ENCODE assay signal across 8 mouse cellular contexts in the genomic region with DNA sequence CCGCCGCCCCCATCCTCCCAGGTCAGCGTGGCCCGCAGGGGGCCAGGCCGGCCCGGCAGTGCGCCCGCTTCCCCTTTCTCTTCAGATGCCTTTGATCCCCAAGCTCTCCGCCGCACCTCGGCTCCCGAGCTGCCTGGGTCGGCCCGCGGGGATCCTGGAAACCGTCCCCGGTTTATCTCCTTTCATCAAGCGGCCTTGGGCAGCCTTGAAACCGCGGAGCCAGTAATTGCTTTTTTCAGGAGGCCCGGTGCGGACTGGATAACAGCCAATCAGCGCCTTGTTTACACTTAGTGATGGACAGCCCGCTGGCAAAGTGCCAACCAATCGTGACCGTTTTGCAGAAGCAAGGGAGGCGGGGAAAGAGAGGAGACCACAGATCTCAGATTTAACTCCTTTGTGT. TPM values are rescaled to one million over a fixed set of nuclear protein-coding genes. Genes with fewer than 3 reads are reported as not detected.
DNase-seq lines count a peak whose midpoint lies in the region; ATAC-seq and TF ChIP-seq lines count a peak whose summit lies in the region.

No protein-coding gene starts in this region.

- peak; percentile 57 to 59 for ATAC-seq in hematopoietic stem cell, adult 5-6 weeks (replicated peaks in 1 of 2; ENCODE audit: insufficient read depth in 1 of 2, low FRiP score in 2 of 2, low TSS enrichment in 1 of 2, low read depth in 1 of 2, poor library complexity in 2 of 2, severe bottlenecking in 2 of 2)
- ATAC-seq in lung, postnatal 0 days, result peak; percentile 63

- WGBS in lung, postnatal 0 days, result under 1% methylated on average over 23 of the region's 27 CpGs

- H3K9me3 ChIP-seq in lung, postnatal 0 days (ENCODE audit: low read length), result no peaks in the 10 kb centered on the region

- no peak for TF ChIP-seq CTCF in lung, postnatal 0 days (IDR thresholded peaks at IDR 0.05)

- peak overlapping the region; percentile 87 for H3K9ac ChIP-seq in lung, postnatal 0 days (replicated peaks; ENCODE audit: low read depth)

- DNase-seq in MEL-GATA-1-ER (ENCODE audit: extremely low read depth, low read depth), result peak; percentile 98
- DNase-seq in cerebellum, adult 8-10 months, result peak; percentile 100
- peak; percentile 100 for DNase-seq in forelimb bud, embryonic 11.5 days (ENCODE audit: low read depth, low spot score)
- peak; percentile 99 for DNase-seq in layer of hippocampus, adult 9-11 months
- DNase-seq in lung, postnatal 0 days (ENCODE audit: low spot score), result peak; percentile 99
- peak; percentile 100 for DNase-seq in ovary, postnatal 14 days (ENCODE audit: low spot score)
- peak; percentile 89 for DNase-seq in thymus, postnatal 14 days

- H3K4me2 ChIP-seq in lung, postnatal 0 days (replicated peaks; ENCODE audit: low read depth, low read length), result peak overlapping the region; percentile 98

- H3K4me1 ChIP-seq in lung, postnatal 0 days (ENCODE audit: insufficient read depth, low read depth, low read length), result peaks cover 24% of the 10 kb centered on the region

- no peaks in the 10 kb centered on the region for H3K27me3 ChIP-seq in lung, postnatal 0 days (replicated peaks; ENCODE audit: insufficient read depth, low read length)

- H3K36me3 ChIP-seq in lung, postnatal 0 days (ENCODE audit: insufficient read depth, low read length), result no peaks in the 10 kb centered on the region

- peak; percentile 93 for TF ChIP-seq EP300 in lung, postnatal 0 days (IDR thresholded peaks at IDR 0.05)

- peak overlapping the region; percentile 94 for H3K27ac ChIP-seq in lung, postnatal 0 days (ENCODE audit: low read length)

- H3K4me3 ChIP-seq in lung, postnatal 0 days (ENCODE audit: low read depth, low read length), result peak overlapping the region; percentile 75

RNA-seq across cellular contexts. Expression of gene Bahcc1, which starts 1.4 kb away (rescaled TPM):
- 6.8 and 9.4 TPM in 2 replicates for total RNA-seq in hematopoietic stem cell, adult 5-6 weeks (2017)
- polyA plus RNA-seq in lung, postnatal 0 days (2015; fragmentation: Nextera tagmentation; extraction: Ambion mirVana), result 5.9 and 6.6 TPM in 2 replicates

Comparison
In these comparisons a context has a peak if more than half of its experiments do, and no peak if none do; other contexts are left out.
1. Peak in every context shown above with its lines: DNase-seq, ATAC-seq, H3K4me3 ChIP-seq and H3K27ac ChIP-seq.